Mouse (Mus musculus): ENCODE results near the gene Nat8f2. TPM values are rescaled to one million over a fixed set of nuclear protein-coding genes. Genes with fewer than 3 reads are reported as not detected.
"Not testable (repeated sequence)": the region's sequence is repeated elsewhere in the genome, so short reads cannot be mapped to it uniquely, and the experiment has no call there.

The Nat8f2 gene
- total and polyA plus RNA-seq, 2 experiments = 256 to 612 TPM

GRCm38 (mm10) chr6:85864900-85865639 lies 3.9 kb downstream of the Nat8f2 start:
- Histone ChIP-seq H3K4me1 (ENCODE audit: control insufficient read depth, insufficient read depth, low read length) (peaks cover 20% of the 10 kb centered on the region), H3K9ac (ENCODE audit: low read depth, low read length) (peak overlapping the region; percentile 28), H3K27ac (replicated peaks; ENCODE audit: insufficient read depth, low read depth, low read length) (peak overlapping the region; percentile 100)
- not testable (repeated sequence) for H3K27me3 ChIP-seq (ENCODE audit: control insufficient read depth, insufficient read depth, low read length); H3K36me3 ChIP-seq (ENCODE audit: control insufficient read depth, insufficient read depth, low read length); H3K4me3 ChIP-seq (ENCODE audit: insufficient read depth, low read depth, low read length); H3K79me2 ChIP-seq (ENCODE audit: control insufficient read depth, insufficient read depth, low read length)
- peak; percentile 93 for DNase-seq (ENCODE audit: extremely low read depth, low read depth, low spot score)
- 22% methylated on average over 6 of the region's 7 CpGs for WGBS
- TF ChIP-seq POLR2A (IDR thresholded peaks at IDR 0.05; ENCODE audit: extremely low read depth, insufficient read depth, low read length) = peak; percentile 75; the same call in 1 of the 2 replicates

DNA sequence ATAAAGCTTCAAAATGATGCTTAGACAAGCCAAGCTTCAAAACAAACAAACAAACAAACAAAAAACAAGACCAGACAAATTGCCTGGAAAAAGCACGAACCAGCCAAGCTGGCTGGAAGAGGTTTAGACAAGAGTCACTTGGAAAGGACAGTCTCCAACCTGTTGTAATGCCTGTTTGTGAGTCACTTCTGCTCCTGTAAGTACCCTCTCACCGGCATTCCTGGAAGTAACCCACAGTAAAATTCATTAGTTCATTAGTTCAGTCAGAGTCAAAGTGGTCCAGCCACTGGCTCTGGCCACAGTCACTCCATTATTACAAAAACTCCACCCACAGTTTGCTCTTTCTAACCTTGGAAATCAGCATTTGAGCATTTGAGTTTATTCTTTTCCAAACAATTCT lies 5.1 kb downstream of the Nat8f2 start:
- H3K79me2 ChIP-seq (ENCODE audit: control insufficient read depth, insufficient read depth, low read length) = 0 out of 2 replicates have a peak, but pooled peaks cover 6% of the 10 kb centered on the region
- peak; percentile 55 for DNase-seq (ENCODE audit: extremely low read depth, low read depth, low spot score)
- peak overlapping the region; percentile 14 for H3K27ac ChIP-seq (replicated peaks; ENCODE audit: insufficient read depth, low read depth, low read length)
- H3K4me3 ChIP-seq (ENCODE audit: insufficient read depth, low read depth, low read length) = no peak overlapping the region
- TF ChIP-seq POLR2A (IDR thresholded peaks at IDR 0.05; ENCODE audit: extremely low read depth, insufficient read depth, low read length) = no peak
- TF ChIP-seq CTCF (IDR thresholded peaks at IDR 0.05; ENCODE audit: low read depth, low read length) = no peak
- 25% methylated on average over 2 of the region's 2 CpGs for WGBS
- peaks cover 4% of the 10 kb centered on the region; the same call in 1 of the 2 replicates for H3K36me3 ChIP-seq (ENCODE audit: control insufficient read depth, insufficient read depth, low read length)
- H3K4me1 ChIP-seq (ENCODE audit: control insufficient read depth, insufficient read depth, low read length) = peaks cover 20% of the 10 kb centered on the region
- no peaks in the 10 kb centered on the region for H3K27me3 ChIP-seq (ENCODE audit: control insufficient read depth, insufficient read depth, low read length)
- H3K9ac ChIP-seq (ENCODE audit: low read depth, low read length) = no peak overlapping the region

DNA sequence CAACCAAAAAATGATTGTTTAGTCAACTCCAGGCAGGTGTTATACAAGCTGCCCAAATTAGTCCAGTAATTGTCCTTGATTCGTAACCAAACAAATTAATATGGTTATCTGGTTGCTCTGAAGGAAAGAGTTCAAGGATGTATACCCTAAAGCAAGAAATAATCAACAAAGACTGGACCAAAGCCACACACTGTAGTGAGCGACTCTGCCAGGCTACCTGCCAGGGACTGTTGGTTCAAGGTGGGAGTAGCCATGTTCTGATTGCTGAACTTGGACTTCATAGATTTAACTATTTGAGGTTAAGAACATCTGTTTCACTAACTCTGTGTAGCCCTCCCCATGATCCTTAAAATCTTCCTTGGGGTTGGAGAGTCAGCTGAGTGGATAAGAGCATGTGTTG lies 5.8 kb downstream of the Nat8f2 start:
- Histone ChIP-seq H3K4me3 (ENCODE audit: insufficient read depth, low read depth, low read length) (no peak overlapping the region), H3K27ac (replicated peaks; ENCODE audit: insufficient read depth, low read depth, low read length) (peak overlapping the region; percentile 14), H3K27me3 (ENCODE audit: control insufficient read depth, insufficient read depth, low read length) (no peaks in the 10 kb centered on the region), H3K4me1 (ENCODE audit: control insufficient read depth, insufficient read depth, low read length) (peaks cover 20% of the 10 kb centered on the region), H3K9ac (ENCODE audit: low read depth, low read length) (no peak overlapping the region), H3K36me3 (ENCODE audit: control insufficient read depth, insufficient read depth, low read length) (peaks cover 4% of the 10 kb centered on the region; the same call in 1 of the 2 replicates), H3K79me2 (ENCODE audit: control insufficient read depth, insufficient read depth, low read length) (0 out of 2 replicates have a peak, but pooled peaks cover 6% of the 10 kb centered on the region)
- 20% methylated on average over 2 of the region's 2 CpGs for WGBS
- TF ChIP-seq POLR2A (IDR thresholded peaks at IDR 0.05; ENCODE audit: extremely low read depth, insufficient read depth, low read length) (no peak), CTCF (IDR thresholded peaks at IDR 0.05; ENCODE audit: low read depth, low read length) (no peak)
- DNase-seq (ENCODE audit: extremely low read depth, low read depth, low spot score) = peak; percentile 83

GRCm38 (mm10) chr6:85862565-85862964 lies 6.4 kb downstream of the Nat8f2 start:
- 12% methylated on average over 3 of the region's 3 CpGs for WGBS
- DNase-seq (ENCODE audit: extremely low read depth, low read depth, low spot score) = peak; percentile 89
- no peak for TF ChIP-seq POLR2A (IDR thresholded peaks at IDR 0.05; ENCODE audit: extremely low read depth, insufficient read depth, low read length)
- no peak for TF ChIP-seq CTCF (IDR thresholded peaks at IDR 0.05; ENCODE audit: low read depth, low read length)
- Histone ChIP-seq H3K79me2 (ENCODE audit: control insufficient read depth, insufficient read depth, low read length) (0 out of 2 replicates have a peak, but pooled peaks cover under 1% of the 10 kb centered on the region), H3K9ac (ENCODE audit: low read depth, low read length) (no peak overlapping the region), H3K27me3 (ENCODE audit: control insufficient read depth, insufficient read depth, low read length) (no peaks in the 10 kb centered on the region), H3K36me3 (ENCODE audit: control insufficient read depth, insufficient read depth, low read length) (0 out of 2 replicates have a peak, but pooled peaks cover 2% of the 10 kb centered on the region), H3K27ac (replicated peaks; ENCODE audit: insufficient read depth, low read depth, low read length) (peak overlapping the region; percentile 35), H3K4me1 (ENCODE audit: control insufficient read depth, insufficient read depth, low read length) (peaks cover 20% of the 10 kb centered on the region), H3K4me3 (ENCODE audit: insufficient read depth, low read depth, low read length) (no peak overlapping the region)

DNA sequence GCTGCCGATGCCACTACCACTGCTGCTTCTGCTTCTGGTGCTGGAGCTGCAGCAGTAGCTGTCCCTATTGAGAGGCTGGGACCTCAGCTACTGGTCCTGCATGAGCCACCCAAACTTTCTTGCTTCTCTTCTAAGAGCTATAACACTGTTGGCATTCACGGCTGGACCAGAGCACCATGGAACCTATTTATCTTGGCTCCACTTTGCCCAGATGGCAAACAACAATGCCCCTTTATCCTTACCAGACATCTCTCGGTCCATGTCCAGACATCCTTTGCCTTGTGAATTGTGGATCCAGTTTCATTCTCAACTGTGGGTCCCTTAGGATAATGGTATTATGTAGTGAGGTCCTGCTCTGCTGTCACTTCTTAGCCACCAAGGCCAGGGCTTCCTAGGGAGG lies 7.7 kb downstream of the Nat8f2 start:
- peaks cover 28% of the 10 kb centered on the region for H3K4me1 ChIP-seq (ENCODE audit: control insufficient read depth, insufficient read depth, low read length)
- WGBS = 24% methylated on average over 3 of the region's 3 CpGs
- no peak overlapping the region for H3K4me3 ChIP-seq (ENCODE audit: insufficient read depth, low read depth, low read length)
- no peaks in the 10 kb centered on the region for H3K79me2 ChIP-seq (ENCODE audit: control insufficient read depth, insufficient read depth, low read length)
- peak; percentile 68 for DNase-seq (ENCODE audit: extremely low read depth, low read depth, low spot score)
- no peaks in the 10 kb centered on the region for H3K36me3 ChIP-seq (ENCODE audit: control insufficient read depth, insufficient read depth, low read length)
- no peaks in the 10 kb centered on the region for H3K27me3 ChIP-seq (ENCODE audit: control insufficient read depth, insufficient read depth, low read length)
- TF ChIP-seq POLR2A (IDR thresholded peaks at IDR 0.05; ENCODE audit: extremely low read depth, insufficient read depth, low read length) = no peak
- no peak for TF ChIP-seq CTCF (IDR thresholded peaks at IDR 0.05; ENCODE audit: low read depth, low read length)
- H3K27ac ChIP-seq (replicated peaks; ENCODE audit: insufficient read depth, low read depth, low read length) = peak overlapping the region; percentile 30
- H3K9ac ChIP-seq (ENCODE audit: low read depth, low read length) = no peak overlapping the region

DNA sequence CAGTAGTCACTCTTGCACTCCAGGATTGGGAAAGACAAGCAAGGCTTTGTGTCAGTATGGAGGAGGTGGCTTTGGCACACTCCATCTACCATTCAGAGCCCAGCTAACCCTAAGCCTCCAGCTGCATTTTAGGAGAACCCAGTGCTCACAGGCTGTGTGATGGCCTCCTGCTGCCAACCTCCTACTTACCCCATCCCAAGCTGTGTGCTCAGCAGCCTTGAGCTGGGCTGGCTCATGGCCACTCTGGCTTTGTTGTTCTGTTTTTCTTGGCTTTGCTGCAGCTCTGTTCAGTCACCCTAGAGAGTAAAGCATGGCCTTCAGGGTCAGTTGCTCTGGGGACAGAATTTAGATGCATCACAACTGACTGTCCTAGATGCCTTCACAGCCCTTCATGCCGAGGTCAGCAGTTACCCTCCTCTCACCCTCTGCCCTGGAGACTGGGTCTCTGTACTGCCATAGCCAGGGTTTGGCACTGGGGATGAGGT lies 12.7 kb downstream of the Nat8f2 start:
- Histone ChIP-seq H3K4me1 (ENCODE audit: control insufficient read depth, insufficient read depth, low read length) (peaks cover 43% of the 10 kb centered on the region), H3K79me2 (ENCODE audit: control insufficient read depth, insufficient read depth, low read length) (0 out of 2 replicates have a peak, but pooled peaks cover 2% of the 10 kb centered on the region), H3K4me3 (ENCODE audit: insufficient read depth, low read depth, low read length) (no peak overlapping the region), H3K9ac (ENCODE audit: low read depth, low read length) (0 out of 2 replicates have a peak overlapping the region, but pooled peaks have one; percentile 32), H3K36me3 (ENCODE audit: control insufficient read depth, insufficient read depth, low read length) (no peaks in the 10 kb centered on the region), H3K27me3 (ENCODE audit: control insufficient read depth, insufficient read depth, low read length) (no peaks in the 10 kb centered on the region), H3K27ac (replicated peaks; ENCODE audit: insufficient read depth, low read depth, low read length) (peak overlapping the region; percentile 79)
- DNase-seq (ENCODE audit: extremely low read depth, low read depth, low spot score) = peak; percentile 100
- WGBS = 14% methylated on average over 1 of the region's 1 CpGs
- TF ChIP-seq CTCF (IDR thresholded peaks at IDR 0.05; ENCODE audit: low read depth, low read length) = no peak
- no peak for TF ChIP-seq POLR2A (IDR thresholded peaks at IDR 0.05; ENCODE audit: extremely low read depth, insufficient read depth, low read length)

Measured in liver, adult 2 months (tissue).